Mouse (Mus musculus) left cerebral cortex, adult 11 months (tissue): ENCODE measurements at regions not wholly inside any gene's neighbourhood (a gene's known extent, or its start where the extent isn't known, plus 50 kb on each side); places are given as distances from the start of the nearest gene placed in this dataset.
"Not testable (repeated sequence)": the region's sequence is repeated elsewhere in the genome, so short reads cannot be mapped to it uniquely, and the experiment has no call there.

Experiments used
- DNase-seq: peaks from one replicate; pipeline ENCODE4 v3.0.0; 2022; ENCODE audit warnings: low spot score

DNA sequence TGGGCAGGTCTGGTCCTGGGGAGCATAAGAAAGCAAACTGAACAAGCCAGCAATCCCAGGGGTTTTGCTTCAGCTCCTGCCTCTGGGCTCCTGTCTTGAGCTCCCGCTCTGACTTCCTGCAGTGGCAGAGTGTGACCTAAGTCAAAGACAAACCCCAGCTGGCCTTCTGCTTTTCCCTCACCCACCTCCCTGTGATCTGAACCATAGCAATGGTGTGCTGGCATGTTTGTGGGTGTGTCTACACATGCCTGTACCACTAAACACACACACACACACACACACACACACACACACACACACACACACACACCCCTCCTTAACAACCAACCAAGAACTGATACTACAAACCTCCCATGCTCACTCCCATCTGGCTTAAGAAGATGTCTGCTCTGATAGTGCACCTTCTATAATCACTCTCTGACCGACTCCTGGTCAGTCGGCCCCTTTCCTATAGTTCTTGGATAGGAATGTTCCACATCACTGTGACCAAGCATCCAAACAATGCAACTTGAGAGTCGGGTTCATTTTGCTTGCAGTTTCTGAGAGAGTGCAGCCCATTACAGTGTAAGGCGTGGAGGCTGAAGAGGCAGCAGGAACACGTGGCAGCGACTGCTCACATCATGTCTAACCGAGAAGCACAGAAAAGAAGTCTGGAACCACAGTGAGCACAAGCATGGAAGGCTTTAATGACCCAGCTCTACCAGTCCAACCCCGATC lies 134.4 kb downstream of the Tcp10c start:
- DNase-seq: no peak

DNA sequence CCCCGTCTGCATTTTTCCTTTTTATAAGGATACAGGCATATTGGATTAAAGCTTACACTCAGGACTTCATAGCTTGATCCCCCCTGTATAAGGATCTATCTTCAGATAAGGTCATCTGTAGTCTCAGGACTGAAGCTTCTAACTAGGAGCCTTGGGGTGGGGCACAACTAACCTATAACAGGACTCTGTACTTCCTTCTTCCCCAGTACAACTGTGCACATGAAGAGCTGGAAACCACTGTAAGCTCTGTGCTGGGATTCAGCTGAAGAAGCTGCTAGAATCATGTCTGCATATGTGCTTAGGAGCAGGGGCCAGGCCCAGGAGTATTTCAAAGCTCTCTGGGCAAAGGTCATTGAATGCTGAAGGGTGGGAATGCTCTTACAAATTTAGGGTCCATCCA lies 137.9 kb downstream of the Tcp10c start:
- DNase-seq: not testable (repeated sequence)

DNA sequence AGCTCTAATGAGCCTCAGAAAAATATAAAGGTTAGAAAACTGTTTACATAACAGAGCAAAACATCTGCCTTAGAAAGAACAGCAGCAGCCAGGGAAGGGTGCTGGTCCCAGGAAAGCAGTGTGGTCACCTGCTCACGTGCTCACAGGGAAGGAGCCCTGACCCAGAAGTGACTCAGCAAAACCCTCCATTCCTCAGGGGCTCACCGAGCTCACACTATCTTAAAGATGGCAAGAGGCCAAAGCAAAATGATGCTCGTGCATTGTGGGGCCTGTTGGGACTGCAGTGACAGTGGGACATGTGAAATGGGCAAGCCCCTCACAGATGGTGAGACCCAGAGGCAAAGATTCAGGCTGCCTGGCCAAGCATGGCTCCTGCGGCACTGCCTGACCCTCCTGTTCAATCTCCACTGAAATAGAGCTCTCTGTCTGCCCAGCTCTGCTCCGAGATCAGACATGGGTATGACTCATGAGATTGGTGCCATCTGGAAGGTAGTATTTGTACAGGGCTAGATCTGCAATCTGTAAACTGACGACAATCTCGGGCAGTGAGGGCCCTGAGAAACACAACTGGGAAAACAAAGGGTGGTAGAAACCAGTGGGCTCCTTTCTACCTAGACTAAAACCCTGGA lies 138.4 kb downstream of the Tcp10c start:
- not testable (repeated sequence) for DNase-seq

DNA sequence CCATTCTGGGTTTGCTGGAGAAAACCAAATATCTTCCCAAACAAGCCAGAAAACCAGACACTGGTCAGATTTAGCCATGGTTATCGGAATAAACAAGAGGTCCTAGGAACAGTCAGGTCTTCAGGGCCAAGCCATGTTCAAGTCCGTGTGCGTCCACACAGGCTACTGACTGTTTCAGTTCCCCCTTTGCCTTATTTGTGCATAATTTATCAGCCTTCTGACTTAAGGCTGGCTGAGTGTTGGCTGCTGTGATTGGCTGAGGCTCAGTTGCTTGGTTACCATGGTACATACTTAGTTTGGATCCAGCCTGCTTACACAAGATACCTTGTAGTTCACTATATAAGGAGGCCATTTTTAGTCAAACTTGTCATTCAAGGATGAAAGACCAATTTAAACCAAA lies 139.5 kb downstream of the Tcp10c start:
- not testable (repeated sequence) for DNase-seq

DNA sequence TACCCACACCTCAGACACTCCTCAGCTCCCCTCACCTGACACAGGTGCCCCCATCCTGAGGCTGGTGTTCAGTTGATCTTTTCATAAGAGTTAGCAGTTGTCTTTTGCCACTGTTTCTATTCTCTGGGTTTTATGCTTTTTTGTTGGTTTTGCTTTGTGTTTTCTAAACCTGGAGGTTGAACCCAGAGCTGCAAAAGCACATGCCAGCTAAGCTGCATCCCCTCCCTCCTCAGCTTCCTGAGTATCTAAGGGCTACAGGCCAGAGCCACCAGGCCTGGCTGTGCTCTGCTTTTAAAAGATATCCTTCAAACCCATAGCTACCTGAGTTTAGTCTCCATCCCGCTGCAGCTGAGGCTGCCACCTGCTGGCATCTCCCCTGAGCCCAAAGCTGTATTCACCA lies 140.1 kb downstream of the Tcp10c start:
- not testable (repeated sequence) for DNase-seq

DNA sequence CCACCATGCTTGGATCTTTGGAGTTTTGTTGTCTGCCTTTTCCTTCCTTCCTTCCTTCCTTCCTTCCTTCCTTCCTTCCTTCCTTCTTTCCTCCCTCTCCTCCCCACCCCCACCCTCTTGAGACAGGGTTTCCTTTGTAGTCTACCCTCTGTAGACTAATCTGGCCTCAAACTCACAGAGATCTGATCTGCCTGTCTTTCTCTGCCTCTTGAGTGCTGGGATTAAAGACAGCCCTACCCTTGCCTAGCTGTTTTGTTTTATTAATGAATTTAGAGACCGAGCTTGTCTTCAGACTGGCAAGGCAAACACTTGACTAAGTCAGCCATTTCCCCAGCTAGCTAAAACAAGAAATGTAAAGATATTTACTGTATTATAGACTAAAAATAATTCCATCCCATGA lies 150.0 kb downstream of the Tcp10c start:
- not testable (repeated sequence) for DNase-seq

DNA sequence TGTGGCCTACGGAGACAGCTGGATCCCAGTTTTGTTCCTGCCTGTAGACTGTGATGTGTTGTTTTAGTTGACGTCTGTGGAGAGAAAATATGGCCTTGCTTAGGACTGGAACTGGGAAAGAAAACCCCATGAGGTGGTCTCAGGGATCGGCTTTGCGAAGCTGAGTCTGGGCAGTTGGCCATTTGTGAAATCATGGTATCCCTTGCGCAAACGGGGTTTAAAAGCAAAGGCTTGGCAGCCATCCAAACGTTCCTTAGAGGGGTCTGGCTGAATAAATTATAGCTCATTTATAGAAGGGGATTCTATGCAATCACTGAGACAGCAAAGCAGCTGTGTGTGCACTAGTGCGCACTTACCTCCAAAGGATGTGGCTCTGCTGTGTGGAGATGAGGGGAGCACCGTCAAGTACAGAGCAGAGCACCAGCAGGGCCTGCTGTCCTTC lies 150.5 kb downstream of the Tcp10c start:
- DNase-seq: not testable (repeated sequence)

DNA sequence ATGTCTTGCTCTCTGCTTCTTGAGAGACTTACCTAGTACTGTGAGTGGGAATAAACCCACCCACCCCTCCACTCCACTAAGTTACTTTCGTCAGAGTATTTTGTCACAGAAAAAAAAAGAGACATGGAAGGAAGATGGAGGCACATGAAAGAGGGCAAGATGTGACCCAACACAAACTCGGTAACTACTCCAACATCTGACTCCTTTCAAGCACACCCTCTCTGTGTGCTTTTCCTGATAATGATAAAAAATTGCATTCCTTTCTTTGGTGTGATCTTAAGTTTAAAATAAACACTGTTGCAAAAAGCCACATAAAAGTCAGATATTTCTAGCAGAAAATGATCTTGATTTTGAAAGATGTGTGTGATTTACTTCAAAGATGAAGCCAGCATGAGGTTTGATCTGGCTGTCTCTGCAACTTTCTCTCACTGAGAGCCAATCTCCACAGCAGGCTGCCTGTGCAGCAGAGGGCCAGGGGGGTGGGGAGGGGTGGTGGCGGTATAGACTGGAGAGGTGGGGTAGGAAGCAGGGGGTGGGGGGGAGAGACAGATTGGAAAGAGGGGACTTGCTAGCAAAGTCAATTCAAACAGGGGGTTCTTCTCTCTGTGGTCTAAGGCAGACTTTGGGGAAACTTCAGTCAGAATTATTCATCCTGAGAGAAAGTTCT lies 153.2 kb downstream of the Tcp10c start:
- DNase-seq: not testable (repeated sequence)

DNA sequence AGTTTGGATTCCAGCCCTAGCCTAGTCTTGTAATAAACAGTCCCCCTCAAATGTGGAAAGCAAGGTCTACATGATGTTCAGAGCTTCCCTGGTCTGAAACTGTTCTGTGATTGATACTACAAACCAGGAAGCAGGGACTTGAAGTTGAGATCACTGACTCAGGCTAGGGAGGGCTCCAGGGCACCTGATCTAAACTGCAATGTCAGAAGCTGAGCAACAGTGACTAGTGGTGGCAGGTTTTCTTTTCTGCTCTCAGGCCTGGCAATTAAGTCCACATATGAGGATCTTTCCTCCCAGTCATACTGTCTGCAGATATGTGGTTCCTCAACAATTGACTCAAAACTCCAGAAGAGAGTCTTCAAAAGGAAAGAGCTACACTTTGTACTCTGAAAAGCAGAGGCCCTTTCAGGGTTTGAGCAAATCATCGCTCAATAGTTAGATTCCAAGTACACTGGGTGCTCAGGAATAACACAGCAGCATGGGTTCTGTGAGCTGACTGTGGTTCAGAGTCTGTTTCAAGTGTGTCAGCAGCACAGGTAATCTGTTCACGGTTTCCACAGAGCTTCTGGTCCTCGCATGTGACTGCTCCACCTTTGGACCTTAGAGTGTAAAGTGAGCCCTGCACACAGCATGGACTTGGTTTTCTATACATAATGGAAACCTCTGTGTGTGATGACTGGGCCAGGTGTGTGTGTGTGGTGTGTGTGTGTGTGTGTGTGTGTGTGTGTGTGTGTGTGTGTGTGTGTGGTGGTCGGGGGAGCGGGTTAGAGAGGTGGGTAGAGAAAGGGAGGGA lies 165.2 kb downstream of the Tcp10c start:
- DNase-seq: not testable (repeated sequence)

DNA sequence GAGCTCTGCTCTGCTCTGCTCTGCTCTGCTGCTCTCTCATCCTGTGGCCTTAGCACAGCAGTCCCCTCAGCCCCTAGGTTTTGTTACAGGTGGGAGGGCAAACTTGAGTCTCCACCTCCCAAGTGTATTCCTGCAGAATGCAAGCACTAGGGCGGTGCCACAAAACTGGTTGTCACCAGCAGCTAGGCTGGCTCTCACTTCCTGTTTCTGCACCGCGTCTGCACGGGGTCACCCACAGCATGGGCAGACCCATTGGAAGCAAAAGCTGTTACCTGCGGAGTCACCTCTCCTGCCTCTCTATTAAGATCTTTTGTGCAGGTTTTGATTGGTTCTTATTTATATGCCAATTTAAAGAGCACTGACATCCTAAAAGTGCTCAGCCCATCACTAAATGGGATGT lies 178.2 kb downstream of the Tcp10c start:
- not testable (repeated sequence) for DNase-seq

DNA sequence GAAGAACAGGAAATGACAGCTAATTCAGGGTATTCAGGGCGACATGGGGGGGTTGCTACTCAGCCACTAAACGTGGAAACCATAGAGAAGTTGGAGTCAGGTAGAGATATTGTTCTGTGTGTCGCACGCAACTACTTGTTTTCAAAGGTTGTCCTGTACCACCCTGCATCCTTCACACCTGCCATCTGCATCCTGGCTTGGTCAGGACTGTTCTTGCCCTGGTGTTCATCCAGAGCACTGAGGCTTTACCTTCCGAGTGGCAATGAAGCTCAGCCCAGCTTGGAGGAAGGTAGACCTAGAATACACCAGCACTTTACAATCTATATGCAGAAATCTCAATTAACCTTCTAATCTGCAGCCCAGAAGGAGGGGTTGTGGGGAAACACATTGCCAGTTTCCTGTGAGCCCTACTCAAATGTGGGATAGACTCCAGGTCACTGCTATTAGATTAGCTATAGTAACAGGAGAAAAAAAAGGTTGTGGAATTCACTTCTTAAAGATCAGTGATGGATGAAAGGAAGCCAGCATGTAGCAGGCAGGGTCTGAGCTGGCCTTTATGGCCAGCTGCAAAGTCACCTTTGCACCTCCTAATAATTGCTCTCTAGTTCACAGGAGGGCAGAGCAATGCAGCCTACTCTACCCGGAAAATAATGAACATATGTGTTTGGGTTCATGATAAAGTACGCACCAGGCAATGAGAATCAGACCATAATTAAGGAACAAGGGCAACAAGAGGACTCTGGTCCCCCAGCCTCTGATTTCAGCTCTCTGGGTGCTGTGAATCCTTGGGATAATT lies 186.3 kb downstream of the Tcp10c start:
- DNase-seq: no peak

DNA sequence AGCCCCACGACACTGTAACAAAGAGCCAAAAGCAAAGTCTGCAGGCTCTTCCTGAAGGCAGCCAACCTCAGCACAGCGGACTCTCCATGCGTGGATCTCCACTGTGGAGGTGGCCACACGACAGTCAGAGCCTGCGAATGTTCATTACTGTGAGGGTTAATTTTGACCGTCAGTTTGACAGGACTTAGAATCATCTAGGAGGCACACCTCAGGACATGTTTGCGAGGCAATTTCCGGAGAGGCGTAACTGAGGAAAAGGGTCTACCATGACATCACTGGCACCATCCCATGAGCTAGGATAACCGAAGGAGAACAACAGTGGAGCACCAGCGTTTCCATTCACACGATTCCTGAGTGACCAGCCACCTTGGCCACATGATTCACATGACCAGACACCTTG lies 186.9 kb downstream of the Tcp10c start:
- DNase-seq: no peak

DNA sequence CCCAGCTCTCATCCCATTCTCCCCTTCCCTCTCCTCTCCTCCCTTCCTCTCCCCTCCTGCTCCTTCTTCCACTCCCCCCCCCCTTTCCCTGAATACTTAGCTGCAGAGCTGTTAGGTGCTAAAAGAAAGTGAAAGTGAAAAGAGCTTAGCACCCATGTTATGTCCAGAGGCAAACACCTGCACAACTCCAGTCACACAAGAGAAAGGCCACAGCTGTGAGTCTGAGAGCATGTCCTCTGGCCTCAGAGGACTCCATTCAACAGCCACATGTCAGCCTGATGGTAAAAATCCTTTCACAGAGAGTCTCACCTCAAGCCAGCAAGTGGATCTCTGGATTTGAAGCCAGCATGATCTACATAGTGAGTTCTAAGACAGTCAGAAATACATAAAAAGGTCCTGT lies 187.9 kb downstream of the Tcp10c start:
- no peak for DNase-seq

DNA sequence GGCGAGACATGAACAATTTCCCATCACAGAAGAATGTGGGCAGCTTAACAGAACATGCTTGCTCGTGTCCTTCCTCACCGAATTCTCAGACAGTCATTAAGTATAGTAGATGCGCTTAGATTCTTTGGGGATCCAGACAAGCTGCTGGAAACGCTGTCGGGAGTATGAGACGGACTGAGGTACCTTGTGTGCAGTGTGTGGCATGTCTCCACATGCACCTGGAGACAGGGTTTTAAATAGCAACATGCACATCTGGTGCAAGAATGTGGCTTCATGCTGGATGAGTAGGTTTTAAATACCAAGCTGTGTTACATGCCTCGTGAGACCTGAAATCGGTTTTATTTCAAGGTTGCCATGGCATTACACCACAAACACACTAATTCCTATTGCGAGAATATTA lies 188.5 kb downstream of the Tcp10c start:
- no peak for DNase-seq

DNA sequence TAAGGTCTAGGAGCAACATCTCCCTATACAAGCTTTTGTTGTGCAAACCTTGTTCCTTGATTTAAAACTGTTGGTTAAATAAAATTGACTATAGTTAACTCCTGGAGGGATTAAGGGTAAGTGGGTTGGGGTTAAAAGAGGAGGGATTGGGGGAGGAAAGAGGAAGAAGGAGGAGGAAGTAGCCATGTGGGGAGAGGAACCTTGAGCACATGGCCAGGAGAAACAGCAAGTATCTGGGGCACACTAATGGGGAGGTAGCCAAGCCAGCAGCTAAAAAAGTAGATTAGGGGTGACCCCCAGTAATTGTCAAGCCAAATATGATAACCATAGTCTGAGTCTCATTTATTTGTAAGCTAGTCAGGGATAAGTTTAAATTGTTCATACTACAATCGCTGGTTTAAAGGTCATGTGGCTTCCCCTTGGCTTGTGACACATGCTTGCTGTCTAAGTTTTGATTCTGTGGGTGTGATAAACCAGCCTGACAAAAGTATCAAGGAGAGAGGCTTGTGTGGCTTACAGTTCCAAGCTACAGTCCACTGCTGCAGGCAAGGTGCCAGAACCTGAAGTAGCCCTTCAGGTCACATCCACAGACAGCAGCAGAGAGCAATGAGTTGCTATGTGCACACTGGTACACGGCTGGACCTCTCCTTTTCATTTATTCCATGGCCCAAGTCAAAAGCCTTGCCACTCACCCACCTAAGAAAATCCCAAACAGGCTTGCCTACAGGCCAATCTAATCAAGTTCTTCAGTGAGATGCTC lies 189.8 kb downstream of the Tcp10c start:
- DNase-seq: no peak

DNA sequence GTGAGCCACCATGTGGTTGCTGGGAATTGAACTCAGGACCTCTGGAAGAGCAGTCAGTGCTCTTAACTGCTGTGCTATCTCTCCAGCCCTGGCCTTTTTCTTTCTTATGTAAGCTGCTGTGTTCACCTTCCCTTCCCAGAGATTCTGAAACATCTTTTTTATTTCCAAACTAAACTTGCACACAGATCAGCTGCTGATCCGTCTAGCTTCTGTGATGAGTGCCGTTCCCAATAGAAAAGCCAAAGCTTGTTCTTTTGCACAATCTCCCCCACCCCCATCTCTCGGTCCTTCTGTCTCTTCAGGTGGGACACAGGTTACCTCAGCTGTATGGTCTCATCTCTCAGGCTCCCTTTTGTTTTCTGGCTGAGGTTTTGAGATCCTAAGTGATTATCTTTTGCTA lies 191.9 kb downstream of the Tcp10c start:
- no peak for DNase-seq

DNA sequence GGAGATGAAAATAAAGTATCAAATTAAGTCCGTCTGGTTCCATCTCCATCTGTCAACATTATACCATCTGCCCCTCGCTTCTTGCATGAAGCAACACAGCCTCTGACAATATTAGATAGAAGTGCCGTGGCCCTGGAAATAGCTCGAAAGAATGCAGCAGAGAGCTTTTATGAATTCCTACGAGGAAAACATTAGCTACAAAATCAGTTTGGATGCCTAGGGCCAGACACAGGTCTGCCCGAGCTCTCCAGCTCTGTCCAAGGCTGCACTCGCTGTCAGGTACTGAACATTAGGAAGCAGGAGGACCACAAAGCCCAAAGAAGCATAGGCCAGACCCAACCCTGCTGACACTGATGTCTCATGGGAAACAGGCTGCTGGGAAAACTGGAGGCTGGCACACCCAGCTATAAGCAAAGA lies 192.3 kb downstream of the Tcp10c start:
- peak; percentile 70 for DNase-seq

DNA sequence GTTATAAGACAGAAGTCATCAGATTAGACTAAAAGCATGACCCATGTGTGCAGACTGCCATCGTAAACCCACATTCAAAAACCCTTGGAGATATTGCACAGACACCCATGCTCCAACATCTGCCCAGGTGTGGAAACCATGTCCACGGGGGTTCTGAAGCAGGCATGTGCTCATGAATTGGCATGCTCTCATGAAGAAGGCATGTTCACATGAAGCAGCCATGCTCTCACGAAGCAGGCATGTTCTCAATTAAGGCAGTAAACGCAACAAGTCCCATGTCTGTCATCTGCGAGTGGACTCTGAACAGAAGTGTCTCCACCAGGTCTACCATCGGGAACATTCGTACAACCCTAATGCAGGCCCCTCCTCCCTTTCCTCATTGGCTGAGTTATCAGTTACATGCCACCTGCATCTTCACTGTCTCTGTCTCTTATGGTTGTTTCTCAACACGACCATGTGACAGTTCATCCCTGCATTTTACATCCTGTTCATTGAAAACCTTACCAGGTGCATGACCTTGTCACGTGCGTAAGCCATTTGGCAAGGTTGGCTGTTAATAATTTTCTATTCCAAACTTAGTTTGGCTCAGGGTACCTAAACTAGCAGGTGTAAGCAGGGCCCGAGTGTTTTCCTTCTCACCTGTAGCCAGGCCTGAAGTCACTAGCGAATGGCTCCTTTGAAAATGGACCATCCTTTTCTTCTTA lies 193.4 kb downstream of the Tcp10c start:
- no peak for DNase-seq

DNA sequence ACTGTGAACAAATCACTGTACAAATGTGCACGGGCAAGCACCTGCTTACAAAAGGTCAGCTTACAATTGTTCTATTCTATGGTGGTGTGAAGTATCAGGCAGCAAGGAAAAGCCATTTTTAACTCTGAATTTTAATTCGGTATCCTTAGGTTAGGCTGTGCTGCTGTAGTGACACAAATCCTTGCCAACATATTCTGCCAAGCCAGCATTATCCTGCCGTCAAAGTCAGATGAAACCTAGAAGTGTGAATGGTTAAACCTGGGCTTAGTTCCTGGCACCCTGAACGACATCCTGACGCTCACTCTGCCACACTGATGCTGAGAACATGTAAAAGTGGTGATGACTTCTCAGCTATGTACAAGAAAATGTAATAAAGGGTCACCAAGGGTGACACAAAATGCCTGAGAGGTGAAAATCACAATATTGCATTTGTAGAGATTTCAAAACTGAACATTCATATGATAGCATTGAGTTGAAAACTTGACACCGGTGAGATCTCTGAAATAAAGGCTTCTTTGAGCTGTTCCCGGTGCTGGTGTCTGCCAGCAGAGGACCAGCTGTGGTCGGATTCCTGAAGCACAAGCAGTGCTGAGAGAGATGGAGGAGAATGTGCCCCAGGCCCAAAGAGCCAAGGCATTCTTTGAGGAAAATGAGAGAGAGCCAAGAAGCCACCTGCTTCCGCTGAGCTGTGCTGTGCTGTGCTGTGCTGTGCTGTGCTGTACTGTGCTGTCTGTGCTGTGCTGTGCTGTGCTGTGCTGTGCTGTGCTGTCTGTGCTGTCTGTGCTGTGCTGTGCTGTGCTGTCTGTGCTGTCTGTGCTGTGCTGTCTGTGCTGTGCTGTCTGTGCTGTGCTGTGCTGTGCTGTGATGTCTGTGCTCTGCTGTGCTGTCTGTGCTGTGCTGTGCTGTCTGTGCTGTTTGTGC lies 195.9 kb downstream of the Tcp10c start:
- no peak for DNase-seq
